In the genomic region with DNA sequence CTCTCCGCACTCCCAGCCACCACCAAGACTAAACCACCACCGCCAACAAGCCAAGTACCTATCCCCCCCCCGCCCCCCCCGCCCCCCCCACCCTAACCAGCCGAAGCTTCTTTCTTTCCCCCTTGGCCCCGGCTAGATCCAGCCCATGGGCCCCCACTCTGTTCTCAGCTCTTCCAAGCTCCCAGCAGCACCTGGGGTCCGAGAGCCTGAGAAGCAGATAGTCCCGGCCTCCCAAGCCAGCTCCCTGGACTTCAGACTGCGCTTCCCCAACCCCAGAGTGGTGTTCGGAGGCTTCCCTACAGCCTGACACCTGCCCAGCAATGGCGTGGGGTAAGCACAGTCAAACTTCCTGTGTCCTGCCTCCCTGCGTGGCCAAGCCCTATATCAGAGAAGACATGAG, we compare ENCODE assay signal across 18 mouse cellular contexts. TPM values are rescaled to one million over a fixed set of nuclear protein-coding genes. Genes with fewer than 3 reads are reported as not detected.
"Had no signal": no experiment of that assay in that cellular context is flagged by ENCODE, and none has a peak within 500 bp of the region (broad histone marks: within the 10 kb centered on the region; RNA-seq: fewer than 3 reads in every experiment).

No protein-coding gene starts in this region.

- H3K4me2 ChIP-seq: limb, embryonic 15.5 days; liver, embryonic 12.5 days; midbrain, embryonic 15.5 days; neural tube, embryonic 12.5 days had no signal

- H3K9ac ChIP-seq: limb, embryonic 15.5 days; liver, embryonic 12.5 days; midbrain, embryonic 15.5 days; neural tube, embryonic 12.5 days had no signal

- H3K27ac ChIP-seq: kidney, postnatal 0 days; limb, embryonic 15.5 days; liver, embryonic 12.5 days; midbrain, embryonic 15.5 days; neural tube, embryonic 12.5 days had no signal

- DNase-seq: kidney, adult 11 months; kidney, adult 9 months; kidney, postnatal 36 days; layer of hippocampus, adult 9-11 months; layer of hippocampus, postnatal 36 days; lung, postnatal 36 days; retina, postnatal 1 day; right cerebral cortex, postnatal 4 days; spleen, adult 18-20 months had no signal

- H3K4me3 ChIP-seq: limb, embryonic 15.5 days; liver, embryonic 12.5 days; midbrain, embryonic 15.5 days; neural tube, embryonic 12.5 days had no signal

- H3K27me3 ChIP-seq: limb, embryonic 15.5 days; liver, embryonic 12.5 days; midbrain, embryonic 15.5 days; neural tube, embryonic 12.5 days had no signal

- ATAC-seq: liver, embryonic 12.5 days; midbrain, embryonic 15.5 days had no signal

- H3K36me3 ChIP-seq: limb, embryonic 15.5 days; midbrain, embryonic 15.5 days; neural tube, embryonic 12.5 days had no signal

- H3K9me3 ChIP-seq: limb, embryonic 15.5 days; liver, embryonic 12.5 days; midbrain, embryonic 15.5 days; neural tube, embryonic 12.5 days had no signal

RNA-seq across cellular contexts. Expression of gene Gm20422, which starts 2.4 kb away (rescaled TPM):
- total RNA-seq: monocyte, adult 5-6 weeks; neutrophil, adult 5-6 weeks had no signal
- polyA plus RNA-seq: limb, embryonic 11.5 days; limb, embryonic 15.5 days; liver, embryonic 12.5 days; testis, adult 2 months had no signal
